8 mouse cellular contexts compared by ENCODE assay signal in the genomic region with DNA sequence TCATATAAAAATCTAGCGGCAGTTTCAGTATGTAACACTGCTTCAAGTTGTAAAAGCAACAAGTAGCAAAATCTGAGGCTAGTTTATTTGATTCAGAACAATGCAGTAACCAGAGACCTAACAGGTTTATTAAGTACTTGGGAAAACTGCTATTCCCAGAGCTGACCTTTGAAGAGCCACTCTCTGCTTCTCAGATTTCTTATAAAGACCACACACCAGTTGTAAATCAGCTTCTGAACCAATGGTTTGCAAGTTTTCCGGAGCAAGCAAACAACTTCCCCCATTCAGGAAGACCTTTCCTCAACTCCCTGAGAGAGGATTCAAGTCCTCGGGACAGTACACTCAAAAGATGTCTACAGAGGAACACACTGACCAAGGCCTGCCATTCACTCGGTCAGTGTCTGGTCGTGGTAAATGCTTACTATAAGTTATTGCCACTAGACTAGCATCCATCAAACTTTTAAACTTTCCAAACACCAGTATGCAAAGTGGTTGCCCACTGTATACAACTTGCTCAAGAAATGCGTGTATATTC. TPM values are rescaled to one million over a fixed set of nuclear protein-coding genes. Genes with fewer than 3 reads are reported as not detected.
A peak's percentile ranks its signal among the peaks of the same experiment; 100 is the strongest.
DNase-seq lines count a peak whose midpoint lies in the region; ATAC-seq and TF ChIP-seq lines count a peak whose summit lies in the region.

No protein-coding gene starts in this region.

- no peaks in the 10 kb centered on the region for H3K9me3 ChIP-seq in kidney, postnatal 0 days (replicated peaks; ENCODE audit: low read length)
- no peaks in the 10 kb centered on the region for H3K9me3 ChIP-seq in embryonic facial prominence, embryonic 10.5 days
- no peaks in the 10 kb centered on the region for H3K9me3 ChIP-seq in intestine, embryonic 16.5 days (ENCODE audit: control insufficient read depth, low read length)
- no peaks in the 10 kb centered on the region for H3K9me3 ChIP-seq in neural tube, embryonic 13.5 days

- peak overlapping the region; percentile 99 for H3K9ac ChIP-seq in kidney, postnatal 0 days (ENCODE audit: low read depth, low read length)
- H3K9ac ChIP-seq in intestine, embryonic 16.5 days (ENCODE audit: low read depth, low read length): peak overlapping the region; percentile 99
- peak overlapping the region; percentile 100 for H3K9ac ChIP-seq in neural tube, embryonic 13.5 days

- H3K4me1 ChIP-seq in kidney, postnatal 0 days (replicated peaks; ENCODE audit: insufficient read depth, low read length): peaks cover 13% of the 10 kb centered on the region
- peaks cover 41% of the 10 kb centered on the region for H3K4me1 ChIP-seq in embryonic facial prominence, embryonic 10.5 days
- H3K4me1 ChIP-seq in intestine, embryonic 16.5 days (ENCODE audit: control insufficient read depth, insufficient read depth, low read length): peaks cover 24% of the 10 kb centered on the region
- H3K4me1 ChIP-seq in neural tube, embryonic 13.5 days (replicated peaks): peaks cover 50% of the 10 kb centered on the region

- peak overlapping the region; percentile 78 for H3K4me2 ChIP-seq in kidney, postnatal 0 days (ENCODE audit: low read length)
- peak overlapping the region; percentile 84 for H3K4me2 ChIP-seq in intestine, embryonic 16.5 days (ENCODE audit: low read depth, low read length)
- peak overlapping the region; percentile 69 for H3K4me2 ChIP-seq in neural tube, embryonic 13.5 days

- no peak for TF ChIP-seq CTCF in kidney, postnatal 0 days (IDR thresholded peaks at IDR 0.05; ENCODE audit: low read depth)

- H3K27ac ChIP-seq in kidney, postnatal 0 days: peak overlapping the region; percentile 100; the same call in 1 of the 2 replicates
- H3K27ac ChIP-seq in embryonic facial prominence, embryonic 10.5 days (replicated peaks): peak overlapping the region; percentile 99
- no peak overlapping the region for H3K27ac ChIP-seq in intestine, embryonic 16.5 days (ENCODE audit: low read length)
- peak overlapping the region; percentile 98; the same call in 1 of the 2 replicates for H3K27ac ChIP-seq in neural tube, embryonic 13.5 days (replicated peaks)

- WGBS in kidney, postnatal 0 days: 4% methylated on average over 6 of the region's 6 CpGs
- WGBS in embryonic facial prominence, embryonic 10.5 days: 19% methylated on average over 6 of the region's 6 CpGs
- 16% methylated on average over 6 of the region's 6 CpGs for WGBS in intestine, embryonic 16.5 days
- WGBS in neural tube, embryonic 13.5 days: 13% methylated on average over 6 of the region's 6 CpGs

- no peaks in the 10 kb centered on the region for H3K27me3 ChIP-seq in kidney, postnatal 0 days (ENCODE audit: insufficient read depth, low read length)
- no peaks in the 10 kb centered on the region for H3K27me3 ChIP-seq in embryonic facial prominence, embryonic 10.5 days (replicated peaks; ENCODE audit: low read depth, poor library complexity, severe bottlenecking)
- no peaks in the 10 kb centered on the region for H3K27me3 ChIP-seq in intestine, embryonic 16.5 days (replicated peaks; ENCODE audit: control insufficient read depth, insufficient read depth, low read length)
- H3K27me3 ChIP-seq in neural tube, embryonic 13.5 days: no peaks in the 10 kb centered on the region

- peak; percentile 76 for DNase-seq in kidney, postnatal 0 days (ENCODE audit: low spot score)
- DNase-seq in kidney, postnatal 4 days: no peak
- DNase-seq in embryonic facial prominence, embryonic 10.5 days (ENCODE audit: low spot score): peak; percentile 12
- DNase-seq in kidney, postnatal 10 days: no peak
- DNase-seq in cerebellum, postnatal 4 days (ENCODE audit: low spot score in 2 of 2): no peak

- 0 out of 2 replicates have a peak, but pooled peaks have one; percentile 0 for ATAC-seq in kidney, postnatal 0 days (replicated peaks; ENCODE audit: low FRiP score, low read depth)
- no peak for ATAC-seq in intestine, embryonic 16.5 days
- no peak for ATAC-seq in neural tube, embryonic 13.5 days (ENCODE audit: low read depth)
- no peak for ATAC-seq in granulocyte monocyte progenitor cell, adult 5-6 weeks (replicated peaks; ENCODE audit: poor library complexity, severe bottlenecking)

- H3K4me3 ChIP-seq in kidney, postnatal 0 days (replicated peaks; ENCODE audit: low read depth, low read length): peak overlapping the region; percentile 91
- H3K4me3 ChIP-seq in embryonic facial prominence, embryonic 10.5 days: peak overlapping the region; percentile 91
- H3K4me3 ChIP-seq in intestine, embryonic 16.5 days (ENCODE audit: low read length): peak overlapping the region; percentile 92
- peak overlapping the region; percentile 99 for H3K4me3 ChIP-seq in neural tube, embryonic 13.5 days

- H3K36me3 ChIP-seq in kidney, postnatal 0 days (ENCODE audit: insufficient read depth, low read length): no peaks in the 10 kb centered on the region
- H3K36me3 ChIP-seq in embryonic facial prominence, embryonic 10.5 days (replicated peaks): peaks cover 14% of the 10 kb centered on the region; the same call in 1 of the 2 replicates
- H3K36me3 ChIP-seq in intestine, embryonic 16.5 days (ENCODE audit: control insufficient read depth, insufficient read depth, low read length): no peaks in the 10 kb centered on the region
- no peaks in the 10 kb centered on the region for H3K36me3 ChIP-seq in neural tube, embryonic 13.5 days

RNA-seq across cellular contexts. Expression of a gene that starts 1.6 kb away (rescaled TPM):
- 6.5 and 9.0 TPM in 2 replicates for polyA plus RNA-seq in kidney, postnatal 0 days (2015; fragmentation: Nextera tagmentation; extraction: Ambion mirVana)
- 3.4 and 3.8 TPM in 2 replicates for polyA plus RNA-seq in embryonic facial prominence, embryonic 10.5 days (2016; fragmentation: Nextera tagmentation; extraction: Ambion mirVana)
- polyA plus RNA-seq in intestine, embryonic 16.5 days (2015; fragmentation: Nextera tagmentation; extraction: Ambion mirVana): 2.3 TPM in 2 replicates
- 8.4 and 9.2 TPM in 2 replicates for polyA plus RNA-seq in neural tube, embryonic 13.5 days (2015; fragmentation: Nextera tagmentation; extraction: Ambion mirVana)
- total RNA-seq in granulocyte monocyte progenitor cell, adult 5-6 weeks (2014; fragmentation: Nextera tagmentation): 7.4 and 20.4 TPM in 2 replicates
- 6.3 and 6.6 TPM in 2 replicates for total RNA-seq in granulocyte monocyte progenitor cell, adult 5-6 weeks (2017)

Comparison
In these comparisons a context has a peak if more than half of its experiments do, and no peak if none do; other contexts are left out.
1. DNase-seq: peak in kidney, postnatal 0 days (single experiment) and embryonic facial prominence, embryonic 10.5 days (single experiment); none in kidney, postnatal 4 days (0 of 2), kidney, postnatal 10 days (single experiment) and cerebellum, postnatal 4 days (0 of 2).
2. Peak in every context shown above with its lines, with median percentiles within 50 percentile points of each other: H3K4me2 ChIP-seq, H3K4me3 ChIP-seq and H3K9ac ChIP-seq.